Mouse (Mus musculus) hindbrain, embryonic 15.5 days (tissue): ENCODE data around the gene BC029722. TPM values are rescaled to one million over a fixed set of nuclear protein-coding genes. Genes with fewer than 3 reads are reported as not detected.
"Not testable (repeated sequence)": the region's sequence is repeated elsewhere in the genome, so short reads cannot be mapped to it uniquely, and the experiment has no call there.

Experiments
- ATAC-seq: fragments of 200-750 bp; cut with Nextera tagmentation; 2 replicates; pipeline ENCODE4 v1.8.0; 2017; ENCODE audit warnings: low read depth, moderate number of reproducible peaks, moderate TSS enrichment; ENCODE audit not compliant: low FRiP score
- H3K27ac ChIP-seq: fragments of 300-500 bp; sonication (generic); replicated peaks from 2 replicates; pipeline ENCODE4 v1.5.1; 2015; ENCODE audit warnings: mild to moderate bottlenecking, inconsistent platforms
- H3K27me3 ChIP-seq: fragments of 300-500 bp; sonication (generic); 2 replicates; pipeline ENCODE4 v1.6.1; 2015; ENCODE audit warnings: control low read depth, inconsistent platforms
- H3K36me3 ChIP-seq: fragments of 300-500 bp; sonication (generic); 2 replicates; pipeline ENCODE4 v1.6.1; 2015; ENCODE audit warnings: control low read depth, inconsistent platforms
- H3K4me1 ChIP-seq: fragments of 300-500 bp; sonication (generic); replicated peaks from 2 replicates; pipeline ENCODE4 v1.6.1; 2015; ENCODE audit warnings: control low read depth, inconsistent platforms
- H3K4me2 ChIP-seq: fragments of 300-500 bp; sonication (generic); 2 replicates; pipeline ENCODE4 v1.6.1; 2015; ENCODE audit warnings: moderate library complexity, mild to moderate bottlenecking, inconsistent platforms
- H3K4me3 ChIP-seq: fragments of 300-500 bp; sonication (generic); 2 replicates; pipeline ENCODE4 v1.5.1; 2015; ENCODE audit warnings: mild to moderate bottlenecking, inconsistent platforms
- H3K9ac ChIP-seq: fragments of 300-500 bp; sonication (generic); 2 replicates; pipeline ENCODE4 v1.6.1; 2015; ENCODE audit warnings: inconsistent platforms
- H3K9me3 ChIP-seq: fragments of 300-500 bp; sonication (generic); 2 replicates; pipeline ENCODE4 v1.6.1; 2016; ENCODE audit warnings: control low read depth, inconsistent platforms
- WGBS: fragments of 180-500 bp; shearing (Covaris S2); methylation state at CpG from one replicate; pipeline ENCODE4 v1.1.7; 2015; 5-methylcytosine and 5-hydroxymethylcytosine counted together
- polyA plus RNA-seq: library from polyadenylated mRNA; unstranded; fragments of >200 nt; fragmentation: Nextera tagmentation; extraction: Ambion mirVana; gene quantifications from 2 replicates; pipeline ENCODE4 v1.2.1, GENCODE M21; 2015

Gene BC029722
- polyA plus RNA-seq, 1 experiment from 2014 or later, result 42.7 TPM

DNA sequence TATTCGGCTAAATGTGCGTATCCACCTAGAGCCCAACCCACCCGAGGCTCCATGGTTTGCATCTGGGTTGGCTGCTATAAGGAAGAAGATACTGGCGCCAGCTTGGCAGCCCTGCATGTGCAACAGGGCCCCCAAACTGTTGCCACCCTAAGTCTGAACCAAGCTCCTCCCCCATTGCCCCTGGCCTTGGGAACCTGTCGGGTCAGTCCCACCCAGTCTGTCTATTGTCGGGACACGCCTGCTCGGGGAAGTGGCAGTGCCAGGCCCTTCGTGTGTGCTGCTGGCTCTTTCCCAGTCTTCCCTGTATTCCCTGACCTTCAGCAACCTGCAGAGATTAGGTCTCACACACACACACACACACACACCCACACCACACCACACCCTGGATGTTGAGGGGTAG is 15.5 kb upstream of the BC029722 start, which contains the start of gene Fam83c:
Fam83c (minus strand) TSS at position 123 of the 400 bp plus-strand sequence.
- Histone ChIP-seq H3K27me3 (no peaks in the 10 kb centered on the region), H3K9me3 (no peaks in the 10 kb centered on the region), H3K4me3 (no peak within 1 kb of the TSS), H3K36me3 (no peaks in the 10 kb centered on the region), H3K9ac (no peak within 1 kb of the TSS), H3K4me2 (no peak within 1 kb of the TSS), H3K27ac (no peak within 1 kb of the TSS), H3K4me1 (no peaks in the 10 kb centered on the region)
- WGBS, result 67% methylated on average over 9 of the region's 9 CpGs
- no peak for ATAC-seq

DNA sequence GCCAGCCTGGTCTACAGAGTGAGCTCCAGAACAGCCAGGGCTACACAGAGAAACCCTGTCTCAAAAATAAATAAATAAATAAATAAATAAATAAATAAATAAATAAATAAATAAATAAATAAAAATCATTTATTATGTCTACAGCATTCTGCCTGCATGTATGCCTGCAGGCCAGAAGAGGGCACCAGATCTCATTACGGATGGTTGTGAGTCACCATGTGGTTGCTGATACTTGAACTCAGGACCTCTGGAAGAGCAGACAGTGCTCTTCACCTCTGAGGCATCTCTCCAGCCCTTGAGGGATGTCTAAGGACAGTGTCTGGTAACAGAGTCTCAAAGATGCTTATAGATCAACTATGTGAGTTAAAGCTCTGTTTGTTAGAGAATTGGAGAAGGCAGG is 12.9 kb upstream of the BC029722 start:
- H3K27me3 ChIP-seq, ATAC-seq, H3K36me3 ChIP-seq, H3K27ac ChIP-seq, H3K9ac ChIP-seq, H3K9me3 ChIP-seq, H3K4me2 ChIP-seq, H3K4me3 ChIP-seq: not testable (repeated sequence)
- 60% methylated on average over 1 of the region's 1 CpGs for WGBS
- H3K4me1 ChIP-seq, result peaks cover 11% of the 10 kb centered on the region

DNA sequence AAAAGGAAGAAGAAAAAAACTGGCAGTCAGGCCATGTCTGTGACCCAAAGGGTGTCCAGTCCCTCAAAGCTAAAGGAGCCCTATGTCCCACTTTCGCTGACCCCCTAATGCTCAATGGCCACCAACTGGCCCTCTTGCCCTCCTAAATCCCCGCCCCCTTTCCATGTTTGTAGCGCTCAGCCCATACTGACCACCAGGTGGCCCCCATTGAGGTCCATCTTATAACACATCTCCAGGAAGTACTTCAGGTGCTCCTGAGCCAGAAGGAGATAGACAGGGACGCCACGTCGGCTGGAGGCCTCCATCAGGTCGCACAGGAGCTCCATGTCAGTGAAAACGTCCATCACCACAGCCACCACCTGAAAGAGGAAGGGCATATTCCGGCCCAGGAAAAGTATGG is 12.1 kb upstream of the BC029722 start:
- no peak overlapping the region for H3K4me3 ChIP-seq
- H3K27me3 ChIP-seq, result no peaks in the 10 kb centered on the region
- H3K4me1 ChIP-seq, result peaks cover 12% of the 10 kb centered on the region
- H3K4me2 ChIP-seq, result no peak overlapping the region
- H3K36me3 ChIP-seq, result no peaks in the 10 kb centered on the region
- H3K9me3 ChIP-seq, result no peaks in the 10 kb centered on the region
- no peak overlapping the region for H3K9ac ChIP-seq
- no peak overlapping the region for H3K27ac ChIP-seq
- 66% methylated on average over 9 of the region's 9 CpGs for WGBS
- ATAC-seq, result no peak

DNA sequence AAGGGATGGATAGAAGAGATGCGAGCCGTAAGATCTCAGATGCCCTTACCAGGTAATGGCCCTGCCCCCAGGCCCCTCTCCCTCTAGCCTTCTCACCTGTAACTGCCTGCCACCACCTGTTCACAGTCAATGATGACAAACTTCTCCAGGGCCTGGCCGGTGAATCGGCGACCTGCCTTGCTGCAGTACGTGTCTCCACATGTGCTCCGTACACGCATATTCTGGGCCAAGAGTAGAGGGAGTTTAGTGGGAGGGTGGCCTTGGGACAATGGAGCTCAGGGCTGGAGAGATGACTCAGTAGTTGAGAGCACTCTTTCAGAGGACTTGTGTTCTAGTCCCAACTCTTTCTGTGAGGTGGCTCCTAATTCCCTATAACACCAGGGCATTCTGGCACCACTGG is 11.6 kb upstream of the BC029722 start:
- no peak overlapping the region for H3K4me2 ChIP-seq
- WGBS, result 93% methylated on average over 8 of the region's 8 CpGs
- H3K4me3 ChIP-seq, result no peak overlapping the region
- no peaks in the 10 kb centered on the region for H3K27me3 ChIP-seq
- H3K27ac ChIP-seq, result no peak overlapping the region
- H3K36me3 ChIP-seq, result no peaks in the 10 kb centered on the region
- H3K4me1 ChIP-seq, result peaks cover 15% of the 10 kb centered on the region
- no peak for ATAC-seq
- H3K9me3 ChIP-seq, result no peaks in the 10 kb centered on the region
- H3K9ac ChIP-seq, result no peak overlapping the region

DNA sequence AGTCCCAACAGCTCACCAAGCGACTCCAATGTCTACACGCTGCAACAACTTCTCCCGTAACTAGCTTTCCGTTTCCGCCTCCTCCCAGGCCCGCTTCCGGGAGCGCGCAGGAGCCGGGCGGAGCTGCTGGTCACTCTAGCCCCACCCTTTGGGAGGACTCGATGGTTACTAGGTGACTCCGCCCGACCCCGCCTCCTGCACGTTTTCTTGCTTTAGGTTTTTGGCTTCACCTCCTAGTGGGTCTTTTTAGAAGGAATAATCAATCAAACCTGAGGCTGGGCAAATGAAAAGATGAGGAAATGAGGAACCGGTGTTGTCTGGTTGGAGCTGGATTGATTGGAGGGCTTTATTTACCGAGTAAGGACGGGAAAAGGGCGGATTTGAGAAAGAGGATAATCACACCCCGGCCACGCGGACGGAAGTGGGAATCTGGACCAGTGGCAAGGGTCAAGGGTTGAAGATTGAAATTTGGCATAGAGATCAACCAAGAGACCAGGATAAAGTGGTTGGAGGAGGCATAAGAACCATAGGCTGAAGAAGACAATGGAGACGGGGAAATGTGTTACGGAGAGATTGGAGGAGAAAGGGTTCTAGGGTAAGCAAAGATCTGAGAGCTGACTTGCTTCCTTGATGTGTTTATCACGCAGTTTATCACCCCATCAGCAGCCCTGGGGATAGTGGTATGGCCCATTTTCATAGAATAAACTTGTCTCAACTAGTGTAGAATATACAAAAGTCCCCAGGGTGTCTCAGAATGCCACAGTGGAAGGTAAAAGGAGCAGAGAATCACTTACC is 7.6 kb upstream of the BC029722 start, which contains the start of gene Eif6:
Eif6 (minus strand) TSS at position 296 of the 795 bp plus-strand sequence.
- Histone ChIP-seq H3K27me3 (no peaks in the 10 kb centered on the region), H3K4me3 (peak within 1 kb of the TSS; percentile 88), H3K4me1 (peaks cover 25% of the 10 kb centered on the region), H3K4me2 (peak within 1 kb of the TSS; percentile 91), H3K36me3 (peaks cover 15% of the 10 kb centered on the region), H3K27ac (peak within 1 kb of the TSS; percentile 87), H3K9me3 (no peaks in the 10 kb centered on the region), H3K9ac (peak within 1 kb of the TSS; percentile 59)
- ATAC-seq, result peak; percentile 95
- WGBS, result 1% methylated on average over 27 of the region's 27 CpGs

DNA sequence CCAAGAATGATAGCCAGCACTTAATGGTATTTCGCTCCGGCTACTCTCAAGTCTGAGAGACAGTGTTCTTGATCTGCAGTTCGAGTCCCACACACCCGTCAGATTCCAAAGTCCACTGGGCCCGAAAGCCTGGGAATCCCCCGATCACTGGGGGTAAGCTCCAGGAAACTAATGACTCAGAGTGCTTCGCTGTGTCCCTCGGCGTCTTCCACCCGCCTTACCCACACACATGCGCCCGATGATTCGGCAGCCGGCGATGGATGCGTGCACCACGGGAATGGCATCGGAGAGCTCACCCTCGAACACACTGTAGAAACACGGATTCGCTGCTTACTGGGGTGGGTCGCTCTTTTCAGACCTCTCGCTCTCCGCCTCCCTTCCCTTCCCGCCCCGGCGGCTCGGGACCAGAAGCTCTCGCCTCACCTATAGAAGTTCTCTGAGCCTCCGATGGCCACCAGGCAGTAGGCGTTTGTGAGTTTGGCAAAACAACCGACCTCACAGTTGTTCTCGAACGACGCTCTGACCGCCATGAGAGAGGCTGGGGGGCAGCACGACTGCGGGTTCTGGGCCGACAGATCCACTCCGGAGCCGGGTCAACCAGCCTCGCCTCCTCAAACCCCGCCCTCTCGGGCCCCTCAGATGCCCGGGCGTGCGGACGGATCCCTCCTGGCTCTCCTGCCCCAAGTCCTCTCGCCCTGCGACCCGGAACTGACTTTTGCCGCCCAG is 6.8 kb upstream of the BC029722 start:
- H3K9me3 ChIP-seq, result no peaks in the 10 kb centered on the region
- H3K4me2 ChIP-seq, result peak overlapping the region; percentile 91
- H3K4me3 ChIP-seq, result peak overlapping the region; percentile 88
- peak overlapping the region; percentile 59 for H3K9ac ChIP-seq
- 0 out of 2 replicates have a peak, but pooled peaks have one; percentile 2 for ATAC-seq
- H3K27me3 ChIP-seq, result no peaks in the 10 kb centered on the region
- H3K4me1 ChIP-seq, result peaks cover 25% of the 10 kb centered on the region
- WGBS, result 2% methylated on average over 50 of the region's 52 CpGs
- peaks cover 20% of the 10 kb centered on the region for H3K36me3 ChIP-seq
- H3K27ac ChIP-seq, result peak overlapping the region; percentile 87

DNA sequence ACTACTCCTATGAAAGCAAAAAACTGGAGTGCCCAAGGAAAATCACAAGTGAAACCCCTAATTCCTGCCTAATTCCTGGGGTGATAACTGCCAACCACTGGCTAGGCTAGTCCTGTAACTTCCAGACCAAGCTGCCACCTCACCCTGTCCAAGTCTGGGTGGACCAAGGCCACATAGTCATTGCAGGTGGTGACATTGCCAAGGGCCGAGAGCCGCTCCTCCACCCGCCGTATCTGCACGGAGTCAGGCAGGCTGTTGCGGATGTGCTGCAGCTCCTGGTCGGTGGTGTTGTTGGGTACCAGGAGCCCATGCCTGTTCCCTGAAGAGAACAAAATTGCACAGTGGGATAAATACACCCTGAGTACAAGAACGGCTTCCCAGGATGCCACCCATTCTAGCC is 4.5 kb upstream of the BC029722 start:
- WGBS, result 96% methylated on average over 8 of the region's 8 CpGs
- Histone ChIP-seq H3K4me1 (peaks cover 36% of the 10 kb centered on the region), H3K9me3 (no peaks in the 10 kb centered on the region), H3K4me2 (no peak overlapping the region), H3K9ac (no peak overlapping the region), H3K27me3 (no peaks in the 10 kb centered on the region), H3K4me3 (no peak overlapping the region), H3K36me3 (peaks cover 27% of the 10 kb centered on the region), H3K27ac (no peak overlapping the region)
- no peak for ATAC-seq

DNA sequence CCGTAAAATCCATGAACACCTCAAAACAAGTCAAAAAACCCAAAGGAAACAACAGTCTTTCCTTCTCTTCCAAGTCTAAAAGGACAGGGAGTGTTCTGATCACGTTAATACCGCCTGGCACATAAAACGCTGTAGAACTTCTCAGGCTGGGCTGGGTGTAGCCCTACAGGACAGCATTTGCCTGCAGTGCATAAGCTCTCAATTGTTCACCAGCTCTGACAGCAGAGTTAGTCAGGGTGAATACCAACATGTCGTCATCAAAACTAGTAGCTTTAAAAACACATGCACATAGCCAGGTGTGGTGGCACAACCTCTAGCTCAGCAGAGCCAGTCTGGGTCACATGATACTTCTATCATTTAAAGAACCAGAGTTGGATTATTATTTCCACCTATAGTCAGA is 1.6 kb upstream of the BC029722 start:
- Histone ChIP-seq H3K27me3 (no peaks in the 10 kb centered on the region), H3K9me3 (no peaks in the 10 kb centered on the region), H3K4me3 (no peak overlapping the region), H3K36me3 (peaks cover 31% of the 10 kb centered on the region), H3K9ac (no peak overlapping the region), H3K27ac (no peak overlapping the region), H3K4me2 (no peak overlapping the region), H3K4me1 (peaks cover 36% of the 10 kb centered on the region)
- no peak for ATAC-seq
- 96% methylated on average over 5 of the region's 5 CpGs for WGBS

DNA sequence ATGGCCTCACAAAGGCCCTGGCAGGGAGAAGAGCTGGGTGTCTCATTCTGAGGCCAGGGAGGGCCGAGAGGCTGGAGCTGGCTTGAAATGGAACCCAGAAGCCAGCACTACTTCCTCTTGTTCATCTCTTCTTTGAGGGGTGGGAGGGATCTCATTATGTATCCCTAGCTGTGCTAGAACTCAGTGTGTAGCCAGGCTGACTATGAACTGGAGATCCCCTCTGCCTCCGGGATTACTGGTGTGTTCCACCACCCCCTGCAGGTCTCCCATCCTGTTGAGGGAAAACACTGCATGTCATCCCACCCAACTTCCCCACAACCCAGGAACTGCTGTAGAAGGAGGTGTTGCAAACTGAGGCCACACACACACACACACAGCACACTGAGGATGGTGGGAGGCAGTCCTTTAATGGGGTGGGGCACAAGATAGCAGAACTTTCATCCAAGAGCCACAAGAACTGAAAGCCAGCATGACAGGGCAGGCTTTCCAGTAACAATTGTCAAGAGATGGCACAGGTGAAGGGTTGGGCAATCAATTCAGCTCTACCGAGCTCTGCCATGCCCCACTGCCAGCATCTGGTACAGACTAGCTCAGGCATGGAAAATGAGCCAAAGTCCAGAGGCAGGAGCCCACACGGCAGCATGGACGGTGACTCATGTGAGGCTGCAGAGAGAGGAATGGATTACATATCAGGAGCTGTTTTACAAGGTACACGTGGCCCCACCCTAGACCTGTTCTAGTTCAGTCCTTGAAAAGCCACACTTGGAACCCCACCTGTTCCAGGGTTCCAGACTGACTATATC is 424 bp upstream of the BC029722 start:
- 0 out of 2 replicates have a peak, but pooled peaks have one; percentile 0 for ATAC-seq
- Histone ChIP-seq H3K27ac (peak overlapping the region; percentile 80), H3K27me3 (no peaks in the 10 kb centered on the region), H3K4me1 (peaks cover 26% of the 10 kb centered on the region), H3K9ac (peak overlapping the region; percentile 77; the same call in 1 of the 2 replicates), H3K4me2 (peak overlapping the region; percentile 83), H3K36me3 (peaks cover 40% of the 10 kb centered on the region), H3K4me3 (peak overlapping the region; percentile 58), H3K9me3 (no peaks in the 10 kb centered on the region)
- 55% methylated on average over 6 of the region's 6 CpGs for WGBS

DNA sequence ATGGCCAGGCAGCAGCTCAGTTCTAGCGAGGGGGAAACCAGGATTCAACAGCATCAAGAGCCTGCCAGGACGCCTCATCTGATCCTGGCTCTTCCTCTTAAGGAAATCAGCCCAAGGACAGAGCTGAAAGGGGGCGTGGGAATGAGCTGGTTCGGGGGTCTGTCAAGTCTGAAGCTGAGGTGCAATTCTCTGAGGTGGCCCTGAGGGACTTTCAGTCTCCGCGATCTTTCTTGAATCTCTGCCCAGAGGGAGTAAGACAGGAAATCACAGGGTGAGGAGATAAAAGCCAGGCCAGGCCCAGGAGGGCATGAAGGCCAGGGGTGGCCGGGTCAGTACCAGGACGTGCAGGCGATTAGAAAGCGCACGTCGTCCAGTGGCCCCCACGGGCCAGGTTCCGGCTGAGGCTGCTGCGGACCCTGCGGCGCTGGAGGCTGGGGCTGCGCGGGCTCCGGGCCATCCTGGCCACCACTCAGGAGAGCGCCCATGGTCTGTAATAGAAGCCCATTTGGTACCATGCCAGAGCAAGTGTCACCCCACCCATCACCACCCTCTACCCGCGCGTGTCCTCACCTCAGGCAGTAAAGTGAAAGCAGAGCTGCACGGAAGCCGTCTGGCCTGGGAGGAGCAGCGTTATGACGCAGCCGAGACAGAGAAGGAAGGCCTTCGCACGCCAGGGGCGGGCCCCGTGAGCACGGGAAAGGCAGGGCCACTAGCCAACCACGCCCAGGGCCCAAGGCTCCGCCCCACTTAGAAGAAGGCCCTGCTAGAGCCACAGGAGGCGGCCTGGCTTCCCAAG is 432 bp downstream of the BC029722 start:
- no peaks in the 10 kb centered on the region for H3K27me3 ChIP-seq
- H3K9me3 ChIP-seq, result no peaks in the 10 kb centered on the region
- 1% methylated on average over 37 of the region's 37 CpGs for WGBS
- peak; percentile 92 for ATAC-seq
- H3K9ac ChIP-seq, result peak overlapping the region; percentile 77
- peaks cover 47% of the 10 kb centered on the region for H3K36me3 ChIP-seq
- peak overlapping the region; percentile 58 for H3K4me3 ChIP-seq
- peaks cover 26% of the 10 kb centered on the region for H3K4me1 ChIP-seq
- H3K27ac ChIP-seq, result peak overlapping the region; percentile 80
- peak overlapping the region; percentile 83 for H3K4me2 ChIP-seq
